Mouse (Mus musculus) gonadal fat pad, adult 2 months (tissue): ENCODE data around the gene Rps13. TPM values are rescaled to one million over a fixed set of nuclear protein-coding genes. Genes with fewer than 3 reads are reported as not detected.
A peak's percentile ranks its signal among the peaks of the same experiment; 100 is the strongest.
"Not testable (repeated sequence)": the region's sequence is repeated elsewhere in the genome, so short reads cannot be mapped to it uniquely, and the experiment has no call there.

ENCODE experiments used
- DNase-seq: peaks from one replicate; pipeline ENCODE4 v3.0.0-alpha.2; 2012; ENCODE audit warnings: low read depth
- polyA plus RNA-seq: library from polyadenylated mRNA; depleted of rRNA; stranded (reverse); fragments of >200 nt; gene quantifications from 2 replicates; pipeline ENCODE4 v1.2.3, GENCODE M21; 2012; rRNA removed

Rps13 gene
- 83.9 and 99.3 TPM in 2 replicates for polyA plus RNA-seq

- DNase-seq, result peak; percentile 33
Observed at GRCm38 (mm10) chr7:116333713-116334668, at the start of gene Rps13. Gene Rps13 (minus strand): TSS chr7:116334195.

- DNase-seq, result not testable (repeated sequence)
Observed at GRCm38 (mm10) chr7:116379181-116379580, 45.2 kb upstream of the Rps13 start.

GRCm38 (mm10) chr7:116374284-116374683, 40.3 kb upstream of the Rps13 start:
- no peak for DNase-seq

GRCm38 (mm10) chr7:116336226-116336625, 2.2 kb upstream of the Rps13 start:
- DNase-seq, result peak; percentile 37

- DNase-seq, result no peak
Observed at GRCm38 (mm10) chr7:116335133-116335532, 1.1 kb upstream of the Rps13 start.

GRCm38 (mm10) chr7:116334669-116335038, 659 bp upstream of the Rps13 start:
- no peak for DNase-seq

DNA sequence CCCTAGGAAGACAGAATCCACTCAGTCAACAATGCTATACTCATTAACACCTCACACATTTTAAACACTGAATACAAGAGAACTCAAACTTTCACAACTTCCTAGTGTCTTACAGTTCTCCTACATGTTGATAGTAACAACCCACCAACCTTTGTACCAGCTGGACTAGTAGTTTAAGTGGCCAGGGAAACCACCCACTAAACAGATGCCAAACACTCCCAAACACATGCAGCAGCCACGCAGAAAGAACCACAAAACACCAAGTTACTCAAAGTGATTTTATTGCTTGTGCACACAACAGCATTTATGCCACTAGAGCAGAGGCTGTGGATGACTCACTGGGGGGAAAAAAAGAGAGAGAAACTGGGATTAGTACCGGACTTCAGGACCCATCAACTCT, 2.7 kb downstream of the Rps13 start:
- no peak for DNase-seq

DNA sequence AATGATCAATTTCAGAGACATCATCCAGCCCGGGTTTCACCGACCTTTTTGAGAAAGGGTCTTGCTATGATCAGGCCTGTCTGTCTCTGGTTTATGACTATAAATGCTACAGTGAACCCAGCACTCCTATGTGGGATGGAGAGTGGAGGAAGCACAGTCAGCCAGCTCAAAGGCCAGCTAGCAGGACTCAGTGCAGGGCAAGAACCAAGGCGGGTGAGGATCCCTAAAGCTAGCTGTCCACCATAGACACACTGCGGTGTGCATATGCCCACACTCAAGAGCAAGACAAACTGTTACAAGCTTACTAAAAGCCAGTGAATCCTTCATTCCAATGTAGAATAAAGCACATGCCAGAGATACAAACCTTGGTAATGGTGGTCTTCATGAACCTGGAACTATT, 4.1 kb downstream of the Rps13 start:
- DNase-seq, result no peak

- DNase-seq, result no peak
Observed at GRCm38 (mm10) chr7:116328777-116329176, 5.2 kb downstream of the Rps13 start.

GRCm38 (mm10) chr7:116327901-116328300, 6.1 kb downstream of the Rps13 start:
- no peak for DNase-seq

GRCm38 (mm10) chr7:116323331-116323964, 10.5 kb downstream of the Rps13 start:
- DNase-seq, result no peak

DNA sequence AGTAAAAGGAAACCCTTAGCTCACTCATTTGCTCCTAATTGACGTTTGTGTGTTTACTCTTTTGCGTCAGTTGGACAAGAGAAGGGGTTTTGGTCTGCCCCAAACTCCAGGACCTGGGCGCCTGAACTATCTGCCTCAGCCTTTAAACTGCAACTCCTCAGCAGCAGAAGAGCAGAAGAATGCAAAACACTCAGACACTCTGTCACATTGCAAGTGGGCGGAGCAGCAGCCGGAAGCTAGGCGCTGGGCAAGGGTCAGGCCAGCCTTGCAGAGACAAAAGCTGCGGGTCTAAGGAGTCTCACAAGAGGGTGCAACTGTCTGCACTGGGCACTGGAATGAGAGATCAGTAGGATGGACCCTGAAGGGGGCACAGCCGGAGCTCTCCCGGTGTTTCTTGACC, 24.5 kb downstream of the Rps13 start:
- DNase-seq, result no peak

- DNase-seq, result no peak
Observed at GRCm38 (mm10) chr7:116308632-116308991, 25.4 kb downstream of the Rps13 start.

DNA sequence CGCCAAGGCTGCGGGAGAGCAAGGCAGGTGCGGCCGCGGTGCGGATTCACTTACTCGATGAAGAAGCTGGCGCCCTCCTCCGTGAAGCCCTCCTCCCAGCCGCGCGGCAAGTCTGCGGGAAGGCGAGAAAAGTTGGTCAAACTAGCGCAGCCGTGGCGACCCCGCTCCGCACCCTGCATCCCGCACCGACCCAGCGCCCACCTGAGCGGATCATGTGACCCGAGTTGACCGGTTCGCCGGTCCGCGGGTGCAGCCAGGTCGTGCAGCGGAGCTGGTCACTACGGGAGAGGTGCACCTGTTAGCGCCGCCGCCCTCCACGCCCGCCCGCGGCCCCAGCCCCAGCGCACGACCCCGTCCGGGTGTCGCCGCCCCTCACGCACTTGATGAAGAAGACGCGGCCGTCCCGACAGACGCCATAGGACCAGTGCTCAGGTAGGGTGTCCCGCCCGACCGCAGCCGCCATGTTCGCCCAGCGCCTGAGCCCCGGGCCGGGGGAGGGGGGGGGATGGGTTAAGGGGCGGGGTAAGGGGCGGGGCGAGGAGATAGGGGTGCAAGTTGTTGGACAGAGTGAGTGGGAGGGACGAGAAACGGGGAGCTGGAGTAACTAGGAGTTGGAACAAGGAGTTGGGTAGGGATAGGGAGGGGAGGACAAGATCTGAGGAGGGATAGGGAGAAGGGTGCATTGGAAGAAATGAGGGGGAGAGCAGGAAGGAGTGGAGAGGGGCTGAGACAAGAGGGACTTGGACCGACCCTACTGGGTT, 25.9 kb downstream of the Rps13 start, which contains the start of gene Plekha7:
Plekha7 (minus strand) TSS at position 506 of the 761 bp plus-strand sequence.
- DNase-seq, result no peak

DNA sequence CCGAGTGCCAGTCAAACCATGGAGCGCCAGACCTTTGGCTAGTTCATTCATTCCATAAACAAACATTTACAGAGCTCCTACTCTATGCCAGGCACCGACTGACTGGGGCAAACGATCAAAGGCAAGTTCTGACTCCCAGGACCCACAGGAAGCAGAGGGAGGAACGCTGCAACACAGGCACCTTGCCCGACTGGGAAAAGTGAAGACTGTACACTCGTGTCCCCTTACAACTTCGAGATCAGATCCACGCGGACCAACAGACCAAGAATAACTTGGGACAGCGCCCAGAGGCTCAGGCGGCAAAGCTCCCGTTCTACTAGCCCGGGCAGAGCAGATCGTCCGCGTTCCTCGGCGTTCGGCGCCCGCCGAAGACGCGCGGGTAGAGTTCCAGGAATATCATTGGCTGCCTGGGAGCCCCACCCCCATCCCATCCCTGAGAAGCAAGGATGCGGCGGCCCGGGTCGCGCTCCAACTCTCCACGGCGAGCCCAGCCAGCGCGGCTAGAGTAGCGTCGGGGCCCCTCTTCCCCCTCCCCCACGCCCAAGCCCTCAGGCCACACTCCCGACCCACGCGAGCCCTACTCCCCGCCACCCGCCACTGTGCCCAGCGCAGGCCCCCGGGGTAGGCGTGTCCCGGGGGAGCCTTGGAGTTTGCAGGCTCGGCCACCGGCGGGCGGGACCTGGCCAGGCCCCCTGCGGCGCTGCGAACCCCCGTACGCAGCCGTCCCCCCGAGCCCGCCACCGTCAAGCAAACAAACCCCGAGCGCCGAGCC, 26.7 kb downstream of the Rps13 start:
- no peak for DNase-seq

DNA sequence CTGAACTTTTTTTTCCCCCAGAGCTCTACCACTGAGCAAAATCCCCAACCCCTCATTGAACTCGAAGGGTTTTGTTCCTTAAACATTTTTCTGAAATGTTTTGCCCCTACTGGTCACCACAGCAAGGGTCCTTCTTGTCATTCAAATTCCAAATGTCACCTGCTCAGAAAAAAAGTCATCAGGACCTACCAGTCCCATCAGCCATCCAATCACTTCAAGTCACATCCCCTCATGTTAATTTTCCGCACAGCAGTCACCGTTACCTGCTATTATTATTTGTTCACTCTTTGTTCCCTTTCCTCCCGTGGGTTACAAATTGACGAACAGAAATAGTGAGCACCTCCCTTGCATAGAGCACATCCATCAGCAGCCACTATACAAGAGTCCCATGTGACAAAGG, 27.4 kb downstream of the Rps13 start:
- no peak for DNase-seq

DNA sequence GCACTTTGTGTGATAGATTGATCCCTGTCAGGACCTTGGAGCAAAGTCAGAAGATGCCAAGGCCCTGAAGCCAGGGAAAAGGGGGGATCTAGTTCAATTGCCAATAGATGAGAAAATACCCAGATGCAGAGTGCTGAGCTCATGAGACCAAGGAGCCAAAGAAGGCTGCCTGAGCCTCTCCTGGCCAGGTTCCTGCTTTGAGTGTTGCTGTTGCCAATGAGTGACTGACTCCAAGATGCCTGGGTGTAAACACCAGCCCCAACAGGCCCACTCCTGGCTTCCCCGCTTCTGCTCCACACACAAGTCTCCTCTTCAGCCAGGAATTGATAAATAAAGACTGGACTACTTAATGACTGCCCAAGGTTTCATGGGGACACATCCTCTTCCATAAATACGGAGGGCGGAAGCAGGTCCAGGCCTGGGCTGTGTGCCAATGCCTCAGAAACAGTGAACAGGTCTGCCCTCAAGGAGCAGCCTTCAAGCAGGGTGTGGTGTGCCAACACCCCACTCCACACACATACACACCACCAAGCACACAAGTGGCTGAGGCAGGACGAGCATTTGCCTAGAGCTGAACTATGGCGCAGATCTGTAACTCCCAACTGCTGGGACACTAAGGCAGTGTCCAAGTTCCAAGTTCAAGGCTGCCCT, 32.2 kb downstream of the Rps13 start:
- DNase-seq, result no peak

DNA sequence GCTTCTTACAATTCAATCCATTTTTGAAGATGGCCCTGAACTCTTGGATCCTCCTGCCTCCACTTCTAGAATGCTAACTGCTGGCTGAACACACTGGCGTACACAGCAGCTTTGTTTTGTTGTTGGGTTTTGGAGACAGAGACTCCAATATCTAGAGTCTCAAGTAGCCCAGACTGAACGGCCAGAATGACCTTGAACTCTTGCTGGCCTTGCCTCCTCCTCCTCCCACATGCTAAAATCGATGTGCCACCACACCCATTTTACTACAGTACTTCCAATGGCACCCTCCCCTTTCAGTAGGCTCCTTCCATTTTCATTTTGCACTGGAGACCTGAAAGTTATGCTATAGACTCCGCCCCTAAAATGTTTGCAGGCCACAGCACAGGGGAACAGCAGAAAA, 32.9 kb downstream of the Rps13 start:
- DNase-seq, result no peak

DNA sequence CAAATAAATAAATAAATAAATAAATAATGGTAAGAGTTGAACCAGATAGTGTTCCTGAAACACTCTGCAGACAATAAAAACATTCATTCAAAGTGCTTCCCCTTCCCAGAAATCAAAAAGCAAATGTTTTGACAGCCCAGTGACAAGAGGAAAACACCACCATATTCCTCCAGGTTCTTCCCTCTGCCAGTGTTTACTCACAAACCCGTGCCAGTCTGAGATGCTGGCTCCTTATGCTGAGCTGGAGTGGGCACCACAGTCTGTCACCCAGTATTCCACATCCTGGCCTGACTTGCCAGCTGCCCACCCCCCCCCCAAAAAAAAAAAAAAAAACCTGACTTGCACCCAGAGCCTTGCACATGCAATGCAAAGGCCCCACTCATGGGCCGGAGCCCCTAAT, 35.1 kb downstream of the Rps13 start:
- DNase-seq, result no peak

- DNase-seq, result no peak
Observed at GRCm38 (mm10) chr7:116298389-116298788, 35.6 kb downstream of the Rps13 start.

DNA sequence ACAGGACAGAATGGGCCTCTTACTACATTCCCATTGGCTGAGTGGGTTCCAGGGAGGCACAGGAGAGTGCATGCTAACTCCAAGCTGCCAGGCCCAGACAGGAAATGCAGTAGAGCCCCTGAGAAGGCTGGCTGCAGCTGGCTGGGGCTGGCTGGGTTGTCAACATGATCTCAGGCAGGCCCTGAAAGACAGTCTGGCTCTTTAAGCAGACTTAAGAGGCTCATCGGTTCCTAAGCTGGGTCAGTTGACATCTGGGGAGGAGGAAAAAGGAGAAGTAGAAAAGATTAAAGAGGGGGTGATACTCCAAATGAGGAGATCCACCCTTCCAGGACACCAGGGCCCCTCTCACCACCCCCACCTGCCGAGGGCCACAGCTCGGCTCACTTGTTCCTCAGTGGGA, 39.0 kb downstream of the Rps13 start:
- DNase-seq, result no peak
